Mouse (Mus musculus): ENCODE results near the gene Tmem163. TPM values are rescaled to one million over a fixed set of nuclear protein-coding genes. Genes with fewer than 3 reads are reported as not detected.
A peak's percentile ranks its signal among the peaks of the same experiment; 100 is the strongest.

Gene Tmem163
- polyA plus RNA-seq, 1 experiment from 2014 or later = 63.5 TPM

- Histone ChIP-seq H3K27ac (peak overlapping the region; percentile 70), H3K4me1 (peaks cover 29% of the 10 kb centered on the region), H3K4me3 (peak overlapping the region; percentile 18)
Observed at GRCm38 (mm10) chr1:127537204-127538038, 141.9 kb downstream of the Tmem163 start.

DNA sequence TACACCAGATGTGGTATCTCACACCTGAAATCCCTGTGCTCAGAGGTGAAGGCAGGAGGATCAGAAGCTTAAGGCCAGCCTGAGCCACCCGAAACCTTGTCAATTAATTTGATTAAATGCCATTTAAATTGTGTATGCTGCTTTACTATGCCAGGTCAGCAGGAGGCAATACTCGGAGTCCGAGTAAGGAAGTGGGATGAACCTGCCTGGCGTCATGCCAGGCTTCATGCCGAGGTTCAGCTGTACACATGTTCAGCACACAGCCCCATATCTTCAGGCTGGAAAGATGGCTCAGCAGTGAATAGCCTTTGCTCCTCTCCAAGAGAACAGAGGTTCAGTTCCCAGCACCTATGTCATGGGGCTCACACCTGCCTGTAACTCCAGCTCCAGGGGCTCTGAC is 142.9 kb downstream of the Tmem163 start:
- peak overlapping the region; percentile 70 for H3K27ac ChIP-seq
- no peaks in the 10 kb centered on the region for H3K27me3 ChIP-seq (replicated peaks)
- H3K9me3 ChIP-seq = no peaks in the 10 kb centered on the region
- no peak overlapping the region for H3K4me2 ChIP-seq
- peaks cover 30% of the 10 kb centered on the region for H3K4me1 ChIP-seq
- 30% methylated on average over 5 of the region's 5 CpGs for WGBS
- no peak overlapping the region for H3K4me3 ChIP-seq
- no peaks in the 10 kb centered on the region for H3K36me3 ChIP-seq (replicated peaks)
- peak overlapping the region; percentile 15; the same call in 1 of the 2 replicates for H3K9ac ChIP-seq
- ATAC-seq (replicated peaks) = peak; percentile 14; the same call in 1 of the 2 replicates

More at GRCm38 (mm10) chr1:127537204-127538038, 141.9 kb downstream of the Tmem163 start:
- Histone ChIP-seq H3K4me2 (peak overlapping the region; percentile 43), H3K27me3 (replicated peaks) (no peaks in the 10 kb centered on the region), H3K9ac (peak overlapping the region; percentile 15; the same call in 1 of the 2 replicates), H3K36me3 (replicated peaks) (no peaks in the 10 kb centered on the region), H3K9me3 (no peaks in the 10 kb centered on the region)
- ATAC-seq (replicated peaks) = peak; percentile 76
- WGBS = 5% methylated on average over 17 of the region's 17 CpGs

- no peaks in the 10 kb centered on the region for H3K9me3 ChIP-seq
- H3K4me2 ChIP-seq = no peak overlapping the region
- H3K36me3 ChIP-seq (replicated peaks) = no peaks in the 10 kb centered on the region
- H3K27ac ChIP-seq = peak overlapping the region; percentile 42; the same call in 1 of the 2 replicates
- 75% methylated on average over 5 of the region's 5 CpGs for WGBS
- ATAC-seq (replicated peaks) = no peak
- peaks cover 24% of the 10 kb centered on the region for H3K4me1 ChIP-seq
- H3K4me3 ChIP-seq = no peak overlapping the region
- no peaks in the 10 kb centered on the region for H3K27me3 ChIP-seq (replicated peaks)
- no peak overlapping the region for H3K9ac ChIP-seq
Observed at GRCm38 (mm10) chr1:127531723-127532122, 147.6 kb downstream of the Tmem163 start.

DNA sequence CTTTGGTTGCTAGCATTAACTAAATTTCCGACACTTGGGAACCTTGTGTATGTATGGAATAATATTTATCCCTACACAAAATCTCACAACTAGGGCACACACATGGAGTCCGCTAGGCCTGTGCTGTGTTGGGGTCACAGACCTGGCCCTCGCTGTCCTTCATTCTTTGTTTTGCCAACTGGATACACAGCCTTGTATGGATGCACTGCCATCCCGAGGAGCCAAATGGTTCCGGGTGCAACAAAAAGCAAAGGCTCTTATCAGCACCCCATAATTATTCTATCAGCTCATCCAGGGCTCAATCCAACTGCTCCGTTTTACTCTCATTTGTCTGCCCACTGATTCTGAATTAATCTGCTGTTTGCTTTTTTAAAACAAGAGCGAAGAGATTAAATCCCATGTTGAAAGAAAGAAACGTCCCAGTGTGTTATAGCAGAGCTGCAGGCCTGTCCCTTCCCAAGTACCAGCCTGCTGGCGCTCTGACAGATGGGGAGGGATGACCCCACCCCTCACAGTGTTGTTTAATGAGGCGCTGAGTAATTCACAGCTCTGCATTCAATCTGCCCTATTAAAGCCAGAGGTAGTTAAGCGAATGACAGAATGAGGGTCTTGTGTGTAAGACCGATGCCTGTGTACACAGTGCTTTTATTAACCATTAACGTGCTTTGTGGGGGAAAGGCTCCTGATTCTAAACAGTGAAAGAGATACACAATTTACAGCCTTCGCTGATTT is 148.3 kb downstream of the Tmem163 start:
- Histone ChIP-seq H3K4me2 (no peak overlapping the region), H3K27ac (peak overlapping the region; percentile 42), H3K27me3 (replicated peaks) (no peaks in the 10 kb centered on the region), H3K36me3 (replicated peaks) (no peaks in the 10 kb centered on the region), H3K9me3 (no peaks in the 10 kb centered on the region), H3K4me1 (peaks cover 17% of the 10 kb centered on the region), H3K4me3 (no peak overlapping the region), H3K9ac (no peak overlapping the region)
- 21% methylated on average over 14 of the region's 14 CpGs for WGBS
- peak; percentile 74 for ATAC-seq (replicated peaks)

- 84% methylated on average over 8 of the region's 8 CpGs for WGBS
- ATAC-seq (replicated peaks) = no peak
Observed at GRCm38 (mm10) chr1:127523364-127523763, 156.0 kb downstream of the Tmem163 start.

DNA sequence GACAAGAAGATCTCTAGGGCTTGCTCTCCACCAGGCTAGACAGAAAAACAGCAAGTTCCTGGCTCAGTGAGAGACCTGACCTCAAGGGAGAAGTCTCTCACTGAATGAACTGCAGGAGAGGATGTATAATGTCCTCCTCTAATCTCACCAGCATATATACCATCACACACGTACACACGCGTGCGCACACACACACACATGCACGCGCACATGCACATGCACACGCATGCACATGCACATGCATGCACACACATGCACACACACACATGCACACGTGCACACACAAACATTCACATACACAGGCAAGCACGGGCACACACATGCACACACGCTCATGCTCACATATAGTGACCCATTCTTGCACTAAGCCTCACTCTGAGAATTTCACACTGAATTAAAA is 164.5 kb downstream of the Tmem163 start:
- no peaks in the 10 kb centered on the region for H3K36me3 ChIP-seq (replicated peaks)
- no peak overlapping the region for H3K4me2 ChIP-seq
- 0 out of 2 replicates have a peak, but pooled peaks have one; percentile 18 for ATAC-seq (replicated peaks)
- no peak overlapping the region for H3K4me3 ChIP-seq
- no peak overlapping the region for H3K9ac ChIP-seq
- no peaks in the 10 kb centered on the region for H3K27me3 ChIP-seq (replicated peaks)
- 98% methylated on average over 10 of the region's 10 CpGs for WGBS
- H3K27ac ChIP-seq = no peak overlapping the region
- no peaks in the 10 kb centered on the region for H3K4me1 ChIP-seq
- H3K9me3 ChIP-seq = no peaks in the 10 kb centered on the region

More at GRCm38 (mm10) chr1:127523364-127523763, 156.0 kb downstream of the Tmem163 start:
- no peak overlapping the region for H3K4me3 ChIP-seq
- no peaks in the 10 kb centered on the region for H3K36me3 ChIP-seq (replicated peaks)
- no peak overlapping the region for H3K27ac ChIP-seq
- H3K4me2 ChIP-seq = no peak overlapping the region
- no peaks in the 10 kb centered on the region for H3K9me3 ChIP-seq
- H3K27me3 ChIP-seq (replicated peaks) = no peaks in the 10 kb centered on the region
- no peak overlapping the region for H3K9ac ChIP-seq
- 0 out of 2 replicates have a peak, but pooled peaks cover 5% of the 10 kb centered on the region for H3K4me1 ChIP-seq

GRCm38 (mm10) chr1:127514479-127514878 is 164.9 kb downstream of the Tmem163 start:
- Histone ChIP-seq H3K27me3 (replicated peaks) (no peaks in the 10 kb centered on the region), H3K4me2 (no peak overlapping the region)
- WGBS = 79% methylated on average over 3 of the region's 3 CpGs

GRCm38 (mm10) chr1:127513664-127514063 is 165.7 kb downstream of the Tmem163 start:
- Histone ChIP-seq H3K9ac (no peak overlapping the region), H3K27ac (no peak overlapping the region), H3K4me2 (no peak overlapping the region), H3K4me1 (peaks cover 6% of the 10 kb centered on the region), H3K9me3 (no peaks in the 10 kb centered on the region), H3K4me3 (no peak overlapping the region), H3K27me3 (replicated peaks) (no peaks in the 10 kb centered on the region), H3K36me3 (replicated peaks) (no peaks in the 10 kb centered on the region)
- WGBS = 91% methylated on average over 3 of the region's 3 CpGs
- no peak for ATAC-seq (replicated peaks)

More at GRCm38 (mm10) chr1:127514479-127514878, 164.9 kb downstream of the Tmem163 start:
- H3K4me3 ChIP-seq = no peak overlapping the region
- H3K4me1 ChIP-seq = no peaks in the 10 kb centered on the region
- no peaks in the 10 kb centered on the region for H3K9me3 ChIP-seq
- no peak overlapping the region for H3K9ac ChIP-seq
- H3K27ac ChIP-seq = no peak overlapping the region
- ATAC-seq (replicated peaks) = no peak
- H3K36me3 ChIP-seq (replicated peaks) = no peaks in the 10 kb centered on the region

GRCm38 (mm10) chr1:127513140-127513539 is 166.2 kb downstream of the Tmem163 start:
- WGBS = 93% methylated on average over 8 of the region's 8 CpGs
- no peak overlapping the region for H3K9ac ChIP-seq
- H3K36me3 ChIP-seq (replicated peaks) = no peaks in the 10 kb centered on the region
- no peaks in the 10 kb centered on the region for H3K9me3 ChIP-seq
- no peak overlapping the region for H3K4me3 ChIP-seq
- ATAC-seq (replicated peaks) = no peak
- no peak overlapping the region for H3K27ac ChIP-seq
- no peak overlapping the region for H3K4me2 ChIP-seq
- no peaks in the 10 kb centered on the region for H3K27me3 ChIP-seq (replicated peaks)
- H3K4me1 ChIP-seq = peaks cover 12% of the 10 kb centered on the region

GRCm38 (mm10) chr1:127512709-127513108 is 166.6 kb downstream of the Tmem163 start:
- no peak overlapping the region for H3K9ac ChIP-seq
- no peaks in the 10 kb centered on the region for H3K36me3 ChIP-seq (replicated peaks)
- no peak for ATAC-seq (replicated peaks)
- 87% methylated on average over 6 of the region's 6 CpGs for WGBS
- peaks cover 14% of the 10 kb centered on the region for H3K4me1 ChIP-seq
- no peak overlapping the region for H3K27ac ChIP-seq
- no peak overlapping the region for H3K4me2 ChIP-seq
- H3K9me3 ChIP-seq = no peaks in the 10 kb centered on the region
- no peaks in the 10 kb centered on the region for H3K27me3 ChIP-seq (replicated peaks)
- H3K4me3 ChIP-seq = no peak overlapping the region

GRCm38 (mm10) chr1:127511362-127511761 is 168.0 kb downstream of the Tmem163 start:
- no peak overlapping the region for H3K4me2 ChIP-seq
- WGBS = 79% methylated on average over 6 of the region's 6 CpGs
- no peak overlapping the region for H3K4me3 ChIP-seq
- peaks cover 25% of the 10 kb centered on the region for H3K4me1 ChIP-seq
- no peaks in the 10 kb centered on the region for H3K36me3 ChIP-seq (replicated peaks)
- no peak overlapping the region for H3K9ac ChIP-seq
- H3K9me3 ChIP-seq = no peaks in the 10 kb centered on the region
- H3K27ac ChIP-seq = no peak overlapping the region
- ATAC-seq (replicated peaks) = no peak
- H3K27me3 ChIP-seq (replicated peaks) = no peaks in the 10 kb centered on the region

- no peaks in the 10 kb centered on the region for H3K27me3 ChIP-seq (replicated peaks)
- no peak overlapping the region for H3K4me3 ChIP-seq
- H3K27ac ChIP-seq = peak overlapping the region; percentile 75
- peak; percentile 43 for ATAC-seq (replicated peaks)
- H3K36me3 ChIP-seq (replicated peaks) = no peaks in the 10 kb centered on the region
- no peaks in the 10 kb centered on the region for H3K9me3 ChIP-seq
- 62% methylated on average over 8 of the region's 8 CpGs for WGBS
- no peak overlapping the region for H3K4me2 ChIP-seq
- peaks cover 25% of the 10 kb centered on the region for H3K4me1 ChIP-seq
- no peak overlapping the region for H3K9ac ChIP-seq
Observed at GRCm38 (mm10) chr1:127508921-127509320, 170.4 kb downstream of the Tmem163 start.

All from midbrain, embryonic 15.5 days (tissue).